Mouse (Mus musculus): Measurements from ENCODE around the gene Otor.

The Otor gene

GRCm38 (mm10) chr2:143118221-143118620, 39.9 kb downstream of the Otor start:
- DNase-seq (ENCODE audit: low spot score in 2 of 2) = no peak

- no peak for DNase-seq (ENCODE audit: low spot score in 2 of 2)
These were observed 52.9 kb downstream of the Otor start for GRCm38 (mm10) chr2:143131098-143131646.

Data from urinary bladder, adult 18-20 months (tissue).